Mouse (Mus musculus) cortical plate, adult 2 months (tissue): ENCODE data around the gene Zfp157.

Experiments used
- CTCF ChIP-seq: fragments of 200-500 bp; IDR thresholded peaks from 2 replicates; pipeline ENCODE4 v1.5.1; 2011; ENCODE audit warnings: mild to moderate bottlenecking, control low read depth, low read length; ENCODE audit not compliant: insufficient read depth; ENCODE audit errors: extremely low read depth
- POLR2A ChIP-seq: fragments of 200-500 bp; IDR thresholded peaks from 2 replicates; pipeline ENCODE4 v1.6.1; 2011; ENCODE audit warnings: mild to moderate bottlenecking, low read length, control low read depth; ENCODE audit not compliant: insufficient read depth; ENCODE audit errors: extremely low read depth

GRCm38 (mm10) chr5:138458371-138458770 is 17.1 kb downstream of the Zfp157 start:
- TF ChIP-seq CTCF (no peak), POLR2A (no peak)
